Mouse (Mus musculus): ENCODE results near the gene Frmd3. TPM values are rescaled to one million over a fixed set of nuclear protein-coding genes. Genes with fewer than 3 reads are reported as not detected.

Frmd3 gene
- polyA plus RNA-seq, 1 experiment from 2014 or later: 37.3 TPM

DNA sequence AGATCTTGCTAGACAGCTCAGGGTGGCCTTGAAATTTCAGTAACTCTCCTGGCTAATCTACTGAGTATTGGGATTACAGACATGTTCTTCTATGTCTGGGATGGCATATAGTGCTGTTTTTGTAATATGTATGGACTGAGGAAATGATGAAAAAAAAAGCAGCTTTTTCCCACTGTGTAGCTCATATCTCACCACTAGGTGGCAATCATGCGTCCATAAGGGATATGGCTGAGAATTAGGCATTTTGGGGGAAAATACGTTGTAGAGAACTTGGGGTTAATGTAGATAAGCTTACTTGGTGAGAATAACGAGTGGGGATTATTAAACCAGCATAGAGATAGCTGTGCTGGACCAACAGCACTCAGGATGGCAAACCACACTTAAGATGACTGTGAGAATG is 209.1 kb downstream of the Frmd3 start:
- Histone ChIP-seq H3K27ac (no peak overlapping the region), H3K4me3 (no peak overlapping the region), H3K36me3 (replicated peaks) (no peaks in the 10 kb centered on the region), H3K9ac (no peak overlapping the region), H3K4me2 (no peak overlapping the region), H3K9me3 (no peaks in the 10 kb centered on the region), H3K4me1 (no peaks in the 10 kb centered on the region), H3K27me3 (replicated peaks) (no peaks in the 10 kb centered on the region)
- 39% methylated on average over 3 of the region's 3 CpGs for WGBS
- no peak for ATAC-seq (replicated peaks)

GRCm38 (mm10) chr4:74224210-74224609 is 211.0 kb downstream of the Frmd3 start:
- Histone ChIP-seq H3K4me1 (no peaks in the 10 kb centered on the region), H3K4me3 (no peak overlapping the region), H3K9me3 (no peaks in the 10 kb centered on the region), H3K27me3 (replicated peaks) (no peaks in the 10 kb centered on the region), H3K4me2 (no peak overlapping the region), H3K27ac (no peak overlapping the region), H3K36me3 (replicated peaks) (no peaks in the 10 kb centered on the region), H3K9ac (no peak overlapping the region)
- 70% methylated on average over 2 of the region's 2 CpGs for WGBS
- ATAC-seq (replicated peaks): 0 out of 2 replicates have a peak, but pooled peaks have one; percentile 53

GRCm38 (mm10) chr4:74230994-74231393 is 217.8 kb downstream of the Frmd3 start:
- H3K27ac ChIP-seq: no peak overlapping the region
- 77% methylated on average over 4 of the region's 4 CpGs for WGBS
- ATAC-seq (replicated peaks): peak; percentile 32

GRCm38 (mm10) chr4:74231405-74231804 is 218.2 kb downstream of the Frmd3 start:
- Histone ChIP-seq H3K27ac (no peak overlapping the region), H3K36me3 (replicated peaks) (no peaks in the 10 kb centered on the region), H3K4me3 (no peak overlapping the region), H3K27me3 (replicated peaks) (no peaks in the 10 kb centered on the region), H3K4me1 (no peaks in the 10 kb centered on the region), H3K4me2 (no peak overlapping the region), H3K9ac (no peak overlapping the region), H3K9me3 (no peaks in the 10 kb centered on the region)
- peak; percentile 53 for ATAC-seq (replicated peaks)
- WGBS: 70% methylated on average over 5 of the region's 5 CpGs

More at GRCm38 (mm10) chr4:74230994-74231393, 217.8 kb downstream of the Frmd3 start:
- no peaks in the 10 kb centered on the region for H3K27me3 ChIP-seq (replicated peaks)
- H3K4me3 ChIP-seq: no peak overlapping the region
- no peaks in the 10 kb centered on the region for H3K4me1 ChIP-seq
- H3K4me2 ChIP-seq: no peak overlapping the region
- H3K9me3 ChIP-seq: no peaks in the 10 kb centered on the region
- no peak overlapping the region for H3K9ac ChIP-seq
- H3K36me3 ChIP-seq (replicated peaks): no peaks in the 10 kb centered on the region

- no peak overlapping the region for H3K9ac ChIP-seq
- no peaks in the 10 kb centered on the region for H3K9me3 ChIP-seq
- no peak for ATAC-seq (replicated peaks)
- no peaks in the 10 kb centered on the region for H3K36me3 ChIP-seq (replicated peaks)
- no peaks in the 10 kb centered on the region for H3K27me3 ChIP-seq (replicated peaks)
- no peaks in the 10 kb centered on the region for H3K4me1 ChIP-seq
- H3K27ac ChIP-seq: no peak overlapping the region
- H3K4me2 ChIP-seq: no peak overlapping the region
- no peak overlapping the region for H3K4me3 ChIP-seq
- WGBS: 87% methylated on average over 3 of the region's 3 CpGs
Measured at GRCm38 (mm10) chr4:74233534-74233933, 220.3 kb downstream of the Frmd3 start.

DNA sequence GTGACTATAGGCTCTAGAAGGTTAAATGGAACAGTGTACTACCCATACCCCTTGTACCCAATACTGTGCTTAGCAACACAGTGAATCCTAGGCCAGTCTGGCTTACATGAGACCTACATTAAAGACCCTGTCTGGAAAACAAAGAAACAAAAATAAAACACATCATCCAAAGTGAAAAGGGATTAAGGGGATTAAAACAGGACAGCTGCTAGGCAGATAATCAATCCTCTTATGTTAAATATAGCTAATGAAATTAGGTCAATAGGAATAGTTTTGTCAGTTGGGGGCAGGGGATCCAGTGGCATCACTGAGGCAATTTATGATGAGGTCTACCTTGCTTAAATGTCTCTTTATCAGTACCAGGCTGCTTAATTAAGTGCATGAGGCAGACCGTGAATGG is 228.9 kb downstream of the Frmd3 start, which contains the start of gene Kdm4c:
Gene Kdm4c, plus strand, starts transcription at position 322 of the 400 bp plus-strand sequence.
- H3K27me3 ChIP-seq (replicated peaks): no peaks in the 10 kb centered on the region
- no peaks in the 10 kb centered on the region for H3K4me1 ChIP-seq
- H3K9me3 ChIP-seq: no peaks in the 10 kb centered on the region
- H3K36me3 ChIP-seq (replicated peaks): no peaks in the 10 kb centered on the region
- no peak within 1 kb of the TSS for H3K9ac ChIP-seq
- 78% methylated on average over 1 of the region's 1 CpGs for WGBS
- H3K4me2 ChIP-seq: no peak within 1 kb of the TSS
- H3K4me3 ChIP-seq: no peak within 1 kb of the TSS
- no peak for ATAC-seq (replicated peaks)
- no peak within 1 kb of the TSS for H3K27ac ChIP-seq

Other genes with a start within 250 kb of the Frmd3 start
- 0.28 and 0.54 TPM in 2 replicates for gene Rasef, start 222.4 kb upstream of the Frmd3 start, polyA plus RNA-seq (2015; fragmentation: Nextera tagmentation; extraction: Ambion mirVana)
- gene Gm11758, start 137.2 kb upstream of the Frmd3 start, polyA plus RNA-seq (2015; fragmentation: Nextera tagmentation; extraction: Ambion mirVana): not detected in 2 replicates
- gene Gm11757, start 122.3 kb upstream of the Frmd3 start, polyA plus RNA-seq (2015; fragmentation: Nextera tagmentation; extraction: Ambion mirVana): not detected in 2 replicates
- gene Gm13871, start 107.5 kb upstream of the Frmd3 start, polyA plus RNA-seq (2015; fragmentation: Nextera tagmentation; extraction: Ambion mirVana): not detected in 2 replicates
- gene Gm11756, start 92.7 kb upstream of the Frmd3 start, polyA plus RNA-seq (2015; fragmentation: Nextera tagmentation; extraction: Ambion mirVana): not detected in 2 replicates
- gene 2310002L09Rik, start 62.6 kb upstream of the Frmd3 start, polyA plus RNA-seq (2015; fragmentation: Nextera tagmentation; extraction: Ambion mirVana): not detected in 2 replicates
- 16.9 and 17.6 TPM in 2 replicates for gene Kdm4c, start 229.1 kb downstream of the Frmd3 start, polyA plus RNA-seq (2015; fragmentation: Nextera tagmentation; extraction: Ambion mirVana)

Measured in midbrain, embryonic 15.5 days (tissue).